Mouse (Mus musculus) limb, embryonic 14.5 days (tissue): ENCODE measurements around the gene Lysmd4. TPM values are rescaled to one million over a fixed set of nuclear protein-coding genes. Genes with fewer than 3 reads are reported as not detected.
"Not testable (repeated sequence)": the region's sequence is repeated elsewhere in the genome, so short reads cannot be mapped to it uniquely, and the experiment has no call there.

Experiments used
- ATAC-seq: fragments of 200-750 bp; cut with Nextera tagmentation; 2 replicates; pipeline ENCODE4 v1.8.0; 2017; ENCODE audit warnings: low read depth, moderate number of reproducible peaks, moderate TSS enrichment; ENCODE audit not compliant: low FRiP score
- DNase-seq: peaks from one replicate; pipeline ENCODE4 v3.0.0-alpha.2; 2015; ENCODE audit warnings: low spot score
- H3K27ac ChIP-seq: fragments of 300-500 bp; sonication (generic); replicated peaks from 2 replicates; pipeline ENCODE4 v1.5.1; 2014; ENCODE audit warnings: low read depth, mild to moderate bottlenecking, low read length, moderate library complexity, mixed read lengths
- H3K27me3 ChIP-seq: fragments of 300-500 bp; sonication (generic); 2 replicates; pipeline ENCODE4 v1.6.1; 2014; ENCODE audit warnings: low read length, mixed read lengths; ENCODE audit not compliant: control insufficient read depth, insufficient read depth
- H3K36me3 ChIP-seq: fragments of 300-500 bp; sonication (generic); 2 replicates; pipeline ENCODE4 v1.6.1; 2014; ENCODE audit warnings: mild to moderate bottlenecking, low read length, moderate library complexity, mixed read lengths; ENCODE audit not compliant: control insufficient read depth, insufficient read depth
- H3K4me1 ChIP-seq: fragments of 300-500 bp; sonication (generic); 2 replicates; pipeline ENCODE4 v1.6.1; 2014; ENCODE audit warnings: antibody characterized with exemption, low read length, mixed read lengths; ENCODE audit not compliant: control insufficient read depth, insufficient read depth
- H3K4me2 ChIP-seq: fragments of 300-500 bp; sonication (generic); replicated peaks from 2 replicates; pipeline ENCODE4 v1.6.1; 2014; ENCODE audit warnings: low read depth, mild to moderate bottlenecking, low read length, moderate library complexity; ENCODE audit not compliant: severe bottlenecking
- H3K4me3 ChIP-seq: fragments of 300-500 bp; sonication (generic); replicated peaks from 2 replicates; pipeline ENCODE4 v1.5.1; 2014; ENCODE audit warnings: low read length
- H3K9ac ChIP-seq: fragments of 300-500 bp; sonication (generic); 2 replicates; pipeline ENCODE4 v1.6.1; 2014; ENCODE audit warnings: mild to moderate bottlenecking, low read depth, low read length, moderate library complexity; ENCODE audit not compliant: severe bottlenecking
- H3K9me3 ChIP-seq: fragments of 300-500 bp; sonication (generic); 2 replicates; pipeline ENCODE4 v1.6.1; 2016; ENCODE audit warnings: low read length; ENCODE audit not compliant: control insufficient read depth
- POLR2A ChIP-seq: fragments of 200-500 bp; IDR thresholded peaks from 2 replicates; pipeline ENCODE4 v1.8.0; 2012; ENCODE audit warnings: inconsistent platforms, mild to moderate bottlenecking, moderate library complexity, borderline replicate concordance; ENCODE audit not compliant: insufficient read depth, insufficient read length; ENCODE audit errors: extremely low read depth
- WGBS: fragments of 180-500 bp; shearing (Covaris S2); extraction: QIAGEN DNeasy Blood & Tissue Kit; methylation state at CpG from one replicate; pipeline ENCODE4 v1.1.7; 2014; 5-methylcytosine and 5-hydroxymethylcytosine counted together
- polyA plus RNA-seq, 2 experiments: library from polyadenylated mRNA; depleted of rRNA in 1 of 2; stranded (reverse) in 1 of 2; unstranded in 1 of 2; fragments of >200 nt; fragmentation: Nextera tagmentation in 1 of 2; extraction: Ambion mirVana in 1 of 2; gene quantifications; 2 replicates each; pipeline versions ENCODE4 v1.2.1 to v1.2.3; 2012 to 2014

Gene Lysmd4
- polyA plus RNA-seq, 2 experiments: 14.0 to 17.4 TPM

- peak; percentile 79 for DNase-seq
- 74% methylated on average over 4 of the region's 4 CpGs for WGBS
- H3K4me3 ChIP-seq: no peak overlapping the region
- no peak overlapping the region for H3K4me2 ChIP-seq
- H3K36me3 ChIP-seq: peaks cover 28% of the 10 kb centered on the region
- H3K27me3 ChIP-seq: no peaks in the 10 kb centered on the region
- ATAC-seq: no peak
- no peaks in the 10 kb centered on the region for H3K4me1 ChIP-seq
- no peaks in the 10 kb centered on the region for H3K9me3 ChIP-seq
- no peak for TF ChIP-seq POLR2A
- no peak overlapping the region for H3K27ac ChIP-seq
- no peak overlapping the region for H3K9ac ChIP-seq
These were observed 37.7 kb downstream of the Lysmd4 start for GRCm38 (mm10) chr7:67259828-67260563.

GRCm38 (mm10) chr7:67270447-67270846, 48.1 kb downstream of the Lysmd4 start:
- not testable (repeated sequence) for H3K9me3 ChIP-seq, ATAC-seq, H3K4me2 ChIP-seq, H3K27ac ChIP-seq, H3K27me3 ChIP-seq, DNase-seq, H3K4me1 ChIP-seq, H3K9ac ChIP-seq, H3K4me3 ChIP-seq
- peaks cover 17% of the 10 kb centered on the region for H3K36me3 ChIP-seq
- 84% methylated on average over 4 of the region's 4 CpGs for WGBS

- WGBS: 92% methylated on average over 6 of the region's 6 CpGs
- no peaks in the 10 kb centered on the region for H3K9me3 ChIP-seq
- H3K27ac ChIP-seq: no peak overlapping the region
- no peaks in the 10 kb centered on the region for H3K27me3 ChIP-seq
- H3K4me2 ChIP-seq: no peak overlapping the region
- no peak overlapping the region for H3K4me3 ChIP-seq
- DNase-seq (no peak), ATAC-seq (no peak)
- peaks cover 5% of the 10 kb centered on the region for H3K36me3 ChIP-seq
- H3K4me1 ChIP-seq: no peaks in the 10 kb centered on the region
- TF ChIP-seq POLR2A: no peak
- no peak overlapping the region for H3K9ac ChIP-seq
These were observed 61.2 kb downstream of the Lysmd4 start for GRCm38 (mm10) chr7:67283581-67283980.

DNA sequence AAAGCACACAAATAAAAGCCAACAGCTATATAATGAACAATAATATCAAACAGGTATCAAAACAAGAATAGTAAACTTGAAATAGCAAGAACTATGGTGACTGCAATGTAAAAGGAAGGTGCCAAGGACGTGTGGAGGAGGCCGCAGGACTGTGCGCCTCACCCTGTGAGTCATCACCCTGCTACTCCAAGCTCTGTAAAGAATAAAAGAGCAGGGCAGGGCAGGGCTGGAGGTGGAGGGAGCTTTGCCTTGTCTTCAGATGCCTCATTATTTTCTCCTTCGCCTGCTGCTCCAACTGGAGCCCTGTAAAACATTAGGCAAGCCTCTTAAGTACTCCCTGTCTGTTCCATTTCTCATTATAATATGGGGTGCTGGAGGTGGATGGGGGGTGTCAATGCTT, 65.1 kb downstream of the Lysmd4 start:
- H3K9ac ChIP-seq: no peak overlapping the region
- no peak for TF ChIP-seq POLR2A

DNA sequence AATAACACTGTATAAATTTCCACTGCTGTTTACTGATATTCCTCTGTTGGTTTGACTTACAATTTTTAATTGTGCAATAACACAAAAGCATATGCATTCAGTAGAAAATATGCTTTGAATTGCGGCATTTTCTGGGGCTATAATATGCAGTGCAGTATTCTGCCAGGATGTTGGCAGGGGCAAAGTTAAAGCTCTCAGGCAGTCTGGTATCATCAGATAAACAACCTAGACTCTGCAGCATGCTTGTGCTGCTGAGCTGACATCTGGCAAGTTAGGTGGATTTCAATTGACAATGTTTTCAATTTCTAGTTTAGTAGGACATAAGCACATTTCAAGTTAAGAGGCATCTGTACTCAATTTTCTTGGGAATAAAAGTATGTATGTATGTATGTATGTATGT, 69.0 kb downstream of the Lysmd4 start:
- 81% methylated on average over 1 of the region's 1 CpGs for WGBS
- Histone ChIP-seq H3K9ac (no peak overlapping the region), H3K27me3 (no peaks in the 10 kb centered on the region), H3K4me1 (no peaks in the 10 kb centered on the region), H3K27ac (no peak overlapping the region), H3K36me3 (0 out of 2 replicates have a peak, but pooled peaks cover 5% of the 10 kb centered on the region), H3K9me3 (no peaks in the 10 kb centered on the region), H3K4me3 (no peak overlapping the region), H3K4me2 (no peak overlapping the region)
- DNase-seq (no peak), ATAC-seq (no peak)
- no peak for TF ChIP-seq POLR2A

More for the DNA sequence above, 65.1 kb downstream of the Lysmd4 start:
- Histone ChIP-seq H3K27ac (no peak overlapping the region), H3K27me3 (no peaks in the 10 kb centered on the region), H3K4me1 (no peaks in the 10 kb centered on the region), H3K9me3 (no peaks in the 10 kb centered on the region), H3K36me3 (no peaks in the 10 kb centered on the region), H3K4me3 (no peak overlapping the region), H3K4me2 (no peak overlapping the region)
- DNase-seq (no peak), ATAC-seq (no peak)
- WGBS: 76% methylated on average over 4 of the region's 4 CpGs
